Mouse (Mus musculus): ENCODE measurements around the gene Ano2. TPM values are rescaled to one million over a fixed set of nuclear protein-coding genes. Genes with fewer than 3 reads are reported as not detected.

The Ano2 gene
- polyA plus RNA-seq, 1 experiment from 2014 or later: 0.32 TPM

DNA sequence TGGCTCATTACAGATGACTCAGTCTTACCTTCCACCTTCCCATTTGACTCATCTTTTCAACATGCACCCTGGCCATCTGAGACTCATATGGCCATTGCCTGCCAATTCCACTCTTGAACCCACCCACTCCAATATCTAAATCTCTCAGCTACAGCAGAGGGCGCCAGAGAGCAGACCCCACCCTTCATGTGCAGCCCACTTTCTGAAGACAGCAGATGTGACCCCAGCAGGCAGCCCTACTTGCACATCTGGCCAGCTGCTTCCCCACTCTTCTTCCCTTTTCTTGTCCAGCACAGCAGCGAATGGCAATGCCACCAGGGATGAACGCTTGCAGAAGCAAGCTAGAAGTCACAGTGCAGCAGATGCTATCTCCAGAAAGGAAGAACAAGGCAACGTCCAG, 355.7 kb downstream of the Ano2 start:
- no peaks in the 10 kb centered on the region for H3K36me3 ChIP-seq
- H3K9me3 ChIP-seq (replicated peaks): no peaks in the 10 kb centered on the region
- no peaks in the 10 kb centered on the region for H3K4me1 ChIP-seq
- peak; percentile 45 for DNase-seq (ENCODE audit: low spot score)
- no peaks in the 10 kb centered on the region for H3K27me3 ChIP-seq (ENCODE audit: low read depth, poor library complexity, severe bottlenecking)
- H3K4me3 ChIP-seq: no peak overlapping the region
- no peak overlapping the region for H3K27ac ChIP-seq (replicated peaks)
- 46% methylated on average over 4 of the region's 4 CpGs for WGBS

DNA sequence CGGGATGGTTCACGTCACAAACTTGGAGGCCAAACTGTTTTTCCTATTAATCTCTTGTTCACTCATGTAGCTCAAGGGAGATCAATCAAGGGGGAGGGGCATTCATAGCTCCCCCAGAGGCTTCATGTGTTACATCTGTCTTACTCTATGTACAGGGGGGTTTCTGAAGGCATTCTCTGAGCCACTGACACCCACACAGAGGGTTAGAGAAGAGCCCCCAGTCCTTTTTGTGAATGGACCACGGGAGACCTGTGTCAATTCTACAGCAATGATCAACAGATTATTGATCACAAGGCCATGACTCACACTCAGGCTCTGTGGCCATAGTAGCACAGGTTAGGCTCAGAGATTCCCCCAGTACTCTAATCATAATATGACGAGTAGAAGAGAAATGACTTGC, 358.0 kb downstream of the Ano2 start:
- Histone ChIP-seq H3K4me3 (no peak overlapping the region), H3K27ac (replicated peaks) (no peak overlapping the region), H3K9me3 (replicated peaks) (no peaks in the 10 kb centered on the region), H3K36me3 (no peaks in the 10 kb centered on the region), H3K27me3 (ENCODE audit: low read depth, poor library complexity, severe bottlenecking) (no peaks in the 10 kb centered on the region), H3K4me1 (no peaks in the 10 kb centered on the region)
- WGBS: 81% methylated on average over 4 of the region's 4 CpGs
- DNase-seq (ENCODE audit: low spot score): no peak

DNA sequence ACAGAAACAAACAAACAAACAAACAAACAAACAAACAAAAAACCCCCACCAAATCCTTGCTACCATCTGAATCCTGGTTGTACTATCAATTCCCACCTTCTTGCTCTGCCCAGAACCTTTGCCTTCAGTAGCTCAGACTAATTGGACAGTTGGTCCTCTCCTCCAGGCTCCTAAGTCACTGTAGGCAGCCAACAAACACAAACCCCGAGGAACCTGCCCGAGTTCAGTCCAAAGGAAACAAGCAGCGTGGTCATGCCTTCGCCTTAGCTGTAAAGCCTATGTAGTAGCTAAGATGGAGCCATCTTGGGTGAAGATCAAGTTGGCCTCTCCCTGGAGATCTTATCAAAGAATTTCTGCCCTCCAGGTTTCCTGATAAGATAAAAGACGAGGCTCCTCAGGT, 362.9 kb downstream of the Ano2 start:
- Histone ChIP-seq H3K36me3 (no peaks in the 10 kb centered on the region), H3K27ac (replicated peaks) (no peak overlapping the region), H3K4me3 (no peak overlapping the region), H3K27me3 (ENCODE audit: low read depth, poor library complexity, severe bottlenecking) (no peaks in the 10 kb centered on the region), H3K9me3 (replicated peaks) (no peaks in the 10 kb centered on the region), H3K4me1 (no peaks in the 10 kb centered on the region)
- no peak for DNase-seq (ENCODE audit: low spot score)
- WGBS: 86% methylated on average over 5 of the region's 5 CpGs

DNA sequence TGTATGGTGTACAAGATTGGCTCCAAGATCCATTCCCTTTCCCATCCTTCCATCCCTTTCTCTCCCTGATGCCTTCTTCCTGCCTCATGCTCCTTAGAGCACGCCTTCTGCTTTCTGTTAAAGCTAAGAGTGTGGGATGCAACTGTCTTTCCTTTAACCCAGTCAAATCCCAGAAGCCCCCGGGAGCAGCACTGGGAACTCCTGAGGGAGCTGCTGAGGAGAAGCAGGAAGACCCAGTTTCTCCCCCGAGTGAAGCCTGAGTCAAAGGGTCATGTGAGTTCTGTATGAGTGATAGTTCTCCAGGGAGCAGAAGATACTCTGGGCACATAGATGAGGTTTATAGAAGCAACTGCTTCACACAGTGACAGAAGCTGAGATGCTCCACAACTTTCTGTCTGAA, 367.5 kb downstream of the Ano2 start:
- 91% methylated on average over 3 of the region's 3 CpGs for WGBS
- Histone ChIP-seq H3K4me3 (no peak overlapping the region), H3K27ac (replicated peaks) (no peak overlapping the region), H3K9me3 (replicated peaks) (no peaks in the 10 kb centered on the region), H3K27me3 (ENCODE audit: low read depth, poor library complexity, severe bottlenecking) (no peaks in the 10 kb centered on the region), H3K4me1 (no peaks in the 10 kb centered on the region), H3K36me3 (no peaks in the 10 kb centered on the region)
- DNase-seq (ENCODE audit: low spot score): no peak

DNA sequence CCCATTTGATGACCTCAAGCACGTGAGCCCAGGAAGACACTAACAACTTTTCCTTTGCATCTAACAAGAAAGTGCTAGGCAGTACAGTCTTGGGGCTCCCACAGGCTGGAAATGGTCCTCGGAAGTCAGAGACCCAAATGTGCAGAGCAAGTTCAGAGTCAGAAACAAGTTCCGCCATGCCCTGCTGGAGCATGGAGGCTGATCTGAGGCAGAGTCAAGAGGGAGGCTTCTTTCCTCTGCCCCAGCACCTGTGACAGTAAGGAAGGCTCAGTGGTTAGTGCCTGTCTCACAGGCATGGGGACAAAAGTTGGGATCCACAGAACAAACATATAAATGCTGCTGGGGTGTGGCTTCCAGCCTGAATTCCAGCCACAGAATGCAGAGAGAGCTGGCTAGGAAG, 390.3 kb downstream of the Ano2 start:
- no peaks in the 10 kb centered on the region for H3K36me3 ChIP-seq
- H3K4me1 ChIP-seq: no peaks in the 10 kb centered on the region
- H3K27ac ChIP-seq (replicated peaks): no peak overlapping the region
- H3K4me3 ChIP-seq: no peak overlapping the region
- H3K9me3 ChIP-seq (replicated peaks): no peaks in the 10 kb centered on the region
- no peak for DNase-seq (ENCODE audit: low spot score)
- 79% methylated on average over 3 of the region's 3 CpGs for WGBS
- no peaks in the 10 kb centered on the region for H3K27me3 ChIP-seq (ENCODE audit: low read depth, poor library complexity, severe bottlenecking)

DNA sequence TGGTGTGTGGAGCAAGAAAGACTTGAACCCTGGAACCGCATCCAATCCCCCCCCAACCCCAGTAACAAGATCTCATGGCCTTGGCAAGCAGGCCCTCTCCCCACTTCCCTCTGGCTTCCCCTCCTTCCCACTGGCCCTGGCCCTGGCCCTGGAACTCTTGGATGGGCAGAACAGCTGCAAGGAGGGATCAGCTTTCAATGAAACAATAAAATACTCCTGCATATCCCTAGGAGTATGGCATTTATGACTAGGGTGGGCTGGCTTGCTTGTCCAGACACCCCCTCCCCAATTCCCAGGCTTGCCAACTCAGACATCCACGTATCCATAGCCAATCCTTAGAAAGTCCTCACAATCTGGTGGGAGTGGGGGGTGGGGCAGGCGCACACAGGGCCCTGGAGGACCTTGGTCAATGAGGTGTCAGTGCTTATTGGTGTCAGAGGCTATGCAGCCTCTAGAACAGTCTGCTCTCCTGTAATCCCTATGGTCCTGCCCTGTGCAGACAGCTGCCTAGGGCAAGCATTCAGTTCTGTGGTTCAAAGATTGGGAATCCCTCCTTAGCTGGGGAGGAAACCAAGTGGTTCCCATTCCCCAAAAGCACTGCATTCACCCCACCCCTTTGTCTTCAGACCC, 396.2 kb downstream of the Ano2 start:
- WGBS: 82% methylated on average over 3 of the region's 3 CpGs
- H3K4me3 ChIP-seq: no peak overlapping the region
- H3K27ac ChIP-seq (replicated peaks): no peak overlapping the region
- H3K27me3 ChIP-seq (ENCODE audit: low read depth, poor library complexity, severe bottlenecking): no peaks in the 10 kb centered on the region
- H3K36me3 ChIP-seq: no peaks in the 10 kb centered on the region
- no peaks in the 10 kb centered on the region for H3K4me1 ChIP-seq
- no peaks in the 10 kb centered on the region for H3K9me3 ChIP-seq (replicated peaks)
- no peak for DNase-seq (ENCODE audit: low spot score)

DNA sequence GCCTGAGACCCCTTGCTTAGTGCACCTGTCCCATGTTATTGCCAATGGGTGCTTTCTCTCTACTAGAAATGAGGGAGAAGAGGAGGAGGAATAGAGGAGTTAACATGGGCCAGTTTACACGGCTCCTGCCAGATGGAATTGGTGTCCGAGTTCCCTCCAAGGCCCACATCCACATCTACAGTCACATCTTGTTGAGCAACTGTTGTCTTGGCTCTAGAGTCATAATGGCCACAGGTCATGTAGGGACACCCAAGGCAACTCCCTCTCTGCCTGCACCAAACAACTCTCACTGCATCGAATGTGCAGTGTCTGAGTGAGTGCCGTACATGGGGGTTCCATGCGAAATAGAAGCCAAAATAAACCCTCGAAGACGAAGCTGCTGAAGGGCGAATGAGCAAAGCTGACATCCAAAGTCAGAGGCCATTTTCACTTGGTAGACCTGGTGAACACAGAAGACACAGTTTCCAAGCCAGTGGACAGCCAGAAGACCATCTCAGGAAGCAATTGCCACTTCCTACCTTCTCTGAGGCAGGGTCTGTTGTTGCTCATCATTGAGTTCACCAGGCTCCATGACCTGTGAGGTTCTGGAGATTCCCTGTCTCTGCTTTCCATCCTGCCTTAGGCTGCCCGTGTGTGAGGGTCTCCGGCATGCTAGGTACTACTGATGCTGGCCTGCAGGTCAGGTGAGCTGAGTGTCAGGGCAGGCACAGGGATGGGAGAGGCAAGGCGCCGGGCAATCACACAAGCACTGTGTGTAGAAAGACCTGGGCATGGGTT, 398.5 kb downstream of the Ano2 start:
- Histone ChIP-seq H3K9me3 (replicated peaks) (no peaks in the 10 kb centered on the region), H3K4me3 (no peak overlapping the region), H3K36me3 (no peaks in the 10 kb centered on the region), H3K4me1 (no peaks in the 10 kb centered on the region), H3K27me3 (ENCODE audit: low read depth, poor library complexity, severe bottlenecking) (no peaks in the 10 kb centered on the region), H3K27ac (replicated peaks) (no peak overlapping the region)
- DNase-seq (ENCODE audit: low spot score): no peak
- WGBS: 95% methylated on average over 12 of the region's 12 CpGs

Other genes with a start within 250 kb of the Ano2 start
- gene Cd9, start 195.6 kb upstream of the Ano2 start, polyA plus RNA-seq (2016; fragmentation: Nextera tagmentation; extraction: Ambion mirVana): 32.9 and 36.3 TPM in 2 replicates
- gene Vwf, start 143.6 kb upstream of the Ano2 start, polyA plus RNA-seq (2016; fragmentation: Nextera tagmentation; extraction: Ambion mirVana): 5.8 and 10.1 TPM in 2 replicates